Mouse (Mus musculus) thymus, postnatal 36 days (tissue): ENCODE measurements around the gene Slc44a3.

Experiments used
- DNase-seq, 2 experiments: peaks; one replicate each; pipeline ENCODE4 v3.0.0; 2022; ENCODE audit warnings: mixed read lengths in 2 of 2

The Slc44a3 gene

DNA sequence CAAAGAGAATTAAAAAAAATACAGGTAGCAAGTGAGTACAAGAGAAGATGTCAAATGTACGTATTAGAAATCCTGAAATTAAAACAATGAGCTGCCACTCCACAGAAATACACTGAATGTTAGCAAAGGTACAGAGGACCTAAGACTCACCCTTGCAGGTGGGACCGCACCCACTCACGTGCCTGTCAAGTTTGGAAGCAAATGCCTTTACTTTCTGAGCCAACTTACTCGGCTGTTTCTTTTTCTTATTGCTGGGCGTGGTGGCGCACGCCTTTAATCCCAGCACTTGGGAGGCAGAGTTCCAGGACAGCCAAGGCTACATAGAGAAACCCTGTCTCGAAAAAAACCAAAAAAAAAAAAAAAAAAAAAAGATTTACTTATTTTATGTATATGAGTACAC lies 109.8 kb downstream of the Slc44a3 start:
- DNase-seq, result no peak

DNA sequence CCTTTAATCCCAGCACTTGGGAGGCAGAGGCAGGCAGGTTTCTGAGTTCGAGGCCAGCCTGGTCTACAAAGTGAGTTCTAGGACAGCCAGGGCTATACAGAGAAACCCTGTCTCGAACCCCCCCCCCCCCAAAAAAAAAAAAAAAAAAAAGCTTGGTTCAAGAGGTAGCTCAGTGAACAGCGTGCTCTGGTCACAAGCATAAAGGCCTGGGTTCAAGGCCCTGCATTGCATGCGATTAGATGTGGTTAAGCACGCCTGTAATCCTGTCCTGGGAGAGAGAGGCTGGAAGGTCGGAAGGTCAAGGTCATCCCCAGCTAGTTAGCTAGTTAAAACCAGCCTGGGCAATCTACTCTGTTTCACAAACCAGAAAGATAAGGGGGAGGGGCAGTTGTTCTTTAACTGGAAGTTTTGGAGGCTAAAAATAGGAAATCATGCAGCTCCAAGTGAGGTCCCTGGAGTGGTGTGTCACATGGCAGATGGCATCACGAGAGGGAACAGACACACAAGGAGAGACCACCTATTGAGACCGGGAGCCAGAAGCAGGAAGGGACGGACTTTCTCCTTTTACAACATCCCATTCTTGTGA lies 113.3 kb downstream of the Slc44a3 start:
- no peak for DNase-seq

DNA sequence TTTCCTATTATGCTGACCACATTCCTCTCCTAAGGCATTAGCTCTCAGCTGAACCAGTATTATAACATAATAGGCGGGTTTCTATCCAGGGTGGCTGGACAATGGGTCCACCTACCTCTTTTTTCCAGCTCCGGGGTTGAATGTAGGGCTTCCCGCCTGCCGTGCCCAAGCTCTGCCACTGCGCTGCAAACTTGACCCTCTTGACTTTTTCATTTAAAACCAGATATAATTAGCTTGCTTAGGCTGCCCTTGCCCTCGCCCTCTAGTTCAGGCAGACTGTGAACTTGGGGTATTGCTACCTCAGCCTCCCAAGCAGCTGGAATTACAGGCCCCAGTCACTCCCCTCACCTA lies 114.0 kb downstream of the Slc44a3 start:
- DNase-seq, result no peak

DNA sequence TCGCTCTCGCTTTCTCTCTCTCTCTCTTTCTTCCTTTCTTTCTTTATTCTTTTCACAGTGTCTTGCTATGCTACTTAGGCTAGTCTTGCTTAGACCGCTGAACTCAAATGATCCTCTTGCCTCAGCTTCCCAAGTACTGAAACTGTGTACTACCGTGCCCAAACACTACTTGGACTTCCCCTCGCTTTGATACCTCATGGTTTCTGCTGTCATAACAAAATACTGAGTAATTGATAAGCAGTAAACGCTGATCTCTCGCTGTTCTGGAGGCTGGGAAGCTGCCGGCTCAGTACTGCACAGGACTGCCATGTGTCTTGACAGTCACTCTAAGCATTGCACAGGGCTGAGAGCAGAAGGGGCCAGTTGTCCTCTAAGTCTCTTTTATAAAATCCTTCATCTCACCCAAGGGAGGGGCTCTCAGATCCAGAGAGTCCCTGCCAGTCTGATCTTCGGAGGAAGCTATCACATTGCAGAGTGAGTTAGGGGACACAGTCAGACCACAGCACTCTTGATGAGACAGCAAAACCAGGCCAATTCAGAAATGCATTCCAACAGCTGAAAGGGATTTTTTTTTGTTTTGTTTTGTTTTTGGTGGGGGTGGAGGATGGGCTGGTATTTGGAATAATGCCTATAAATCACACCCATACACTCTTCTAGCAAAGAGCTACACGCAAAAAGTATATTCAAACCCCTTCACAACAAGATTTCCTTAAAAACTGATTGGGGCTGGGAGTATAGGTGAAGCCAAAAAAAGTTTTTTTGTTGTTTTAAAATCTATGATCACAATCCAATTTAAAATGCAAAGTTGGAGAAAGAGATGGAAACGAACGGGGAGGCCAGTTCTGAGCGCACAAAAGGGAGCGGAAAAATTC lies 114.6 kb downstream of the Slc44a3 start:
- no peak for DNase-seq

DNA sequence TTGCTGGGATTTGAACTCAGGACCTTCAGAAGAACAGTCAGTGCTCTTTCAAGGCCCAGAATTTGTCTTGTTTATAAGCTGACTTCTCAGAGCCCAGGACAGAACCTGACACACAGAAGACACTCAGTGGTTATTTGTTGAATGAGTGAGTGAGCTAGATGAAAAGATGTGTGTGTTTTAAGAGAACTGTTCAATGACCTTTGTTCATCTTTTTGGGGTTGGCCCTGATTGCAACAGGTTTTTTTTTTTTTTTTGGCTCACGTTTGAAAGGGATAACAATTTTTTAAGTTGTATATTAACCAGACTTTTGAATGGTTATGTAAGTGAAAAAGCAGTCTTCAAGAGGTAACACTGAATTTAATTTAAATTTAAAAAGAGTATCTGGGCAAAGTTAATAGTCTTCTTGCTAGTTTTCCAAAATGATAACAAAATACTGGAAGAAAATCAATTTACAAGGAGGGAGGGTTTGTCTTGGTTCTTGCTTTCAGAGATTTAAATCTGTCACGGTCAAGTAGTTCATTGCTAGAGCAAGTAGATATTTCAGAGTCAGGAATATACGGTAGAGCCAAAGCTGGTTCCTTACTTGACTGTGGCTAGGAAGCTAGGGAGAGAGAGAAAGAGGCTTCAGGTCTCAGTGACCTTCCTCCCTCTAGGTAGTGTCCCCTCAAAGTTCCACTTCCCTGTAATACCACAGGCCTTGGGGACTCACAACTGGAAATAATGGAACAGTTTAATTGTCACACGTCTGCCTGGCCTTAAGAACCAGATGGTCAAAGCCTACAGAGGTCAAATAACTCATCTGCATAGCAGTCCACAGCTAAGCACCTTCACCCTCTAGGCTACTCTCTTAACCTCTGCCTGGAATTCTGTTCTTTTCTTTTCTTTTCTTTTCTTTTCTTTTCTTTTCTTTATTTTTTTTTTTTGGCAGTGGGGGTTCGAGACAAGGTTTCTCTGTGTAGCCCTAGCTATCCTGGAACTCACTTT lies 115.7 kb downstream of the Slc44a3 start:
- DNase-seq, result no peak

DNA sequence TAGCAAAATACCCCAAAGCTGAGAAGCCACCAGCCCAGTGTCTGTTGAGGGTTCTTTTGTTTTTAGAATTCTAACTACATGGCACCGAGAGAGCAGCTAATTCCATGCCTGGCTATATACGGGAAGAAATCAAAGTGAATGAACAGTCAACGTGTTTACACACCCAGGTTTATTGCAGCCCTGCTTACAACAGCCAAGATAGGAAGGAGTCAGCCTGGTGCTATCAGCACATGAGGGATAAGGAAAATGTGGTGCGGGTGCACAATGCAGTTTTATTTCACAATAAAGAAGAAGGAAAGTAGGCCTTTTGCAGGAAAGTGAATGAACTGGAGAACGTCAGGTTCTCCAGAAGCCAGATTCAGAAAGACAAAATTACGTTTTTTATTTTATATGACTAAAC lies 120.8 kb downstream of the Slc44a3 start:
- DNase-seq, result no peak
